Mouse (Mus musculus) CD4-positive, CD25-positive, alpha-beta regulatory T cell, adult 9 weeks (primary cell): ENCODE data around the gene Arvcf. TPM values are rescaled to one million over a fixed set of nuclear protein-coding genes. Genes with fewer than 3 reads are reported as not detected.

Source experiments
- polyA plus RNA-seq: library from polyadenylated mRNA; unstranded; fragments of 100-300 nt; shearing (Covaris generic); gene quantifications from one replicate; pipeline ENCODE4 v1.2.1, GENCODE M21; 2017

Gene Arvcf
- 1.7 TPM for polyA plus RNA-seq

DNA sequence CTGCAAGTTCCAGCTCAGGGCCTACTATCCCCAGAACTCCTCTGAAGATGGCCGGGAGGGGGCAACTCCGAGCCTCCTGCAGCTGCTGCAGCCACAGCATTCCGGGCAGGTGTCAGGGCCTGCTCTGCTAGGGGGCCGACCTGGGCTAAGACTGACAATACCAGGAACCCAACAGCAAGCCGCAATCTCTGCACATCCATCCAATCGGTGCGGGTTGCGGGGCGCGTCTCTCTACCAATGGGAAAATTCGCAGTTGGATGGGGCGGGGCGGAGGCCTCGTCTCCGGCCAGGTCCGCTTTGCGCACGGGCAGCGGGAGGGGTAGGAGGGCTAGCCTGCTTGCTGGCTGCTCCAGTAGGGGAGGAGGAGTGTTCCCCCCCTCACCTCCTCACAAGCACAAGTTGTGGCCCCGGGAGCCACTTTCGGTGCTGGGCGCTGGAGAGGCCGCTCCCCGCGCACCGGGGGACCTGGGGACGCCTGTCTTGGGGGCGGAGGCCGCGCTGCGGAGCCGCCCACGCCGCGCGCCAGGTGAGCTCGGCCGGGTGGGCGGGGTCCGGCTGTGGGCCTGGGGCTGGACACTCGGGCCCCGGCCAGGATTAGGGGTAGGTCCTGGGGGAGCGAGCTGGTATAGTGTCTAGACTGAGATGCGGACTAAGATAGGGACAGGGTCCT, at the start of gene Arvcf, which contains the start of gene Tango2:
Gene Arvcf (plus strand): TSS at position 252 of the 670 bp plus-strand sequence.
Gene Tango2 (minus strand): TSS at position 173 of the 670 bp plus-strand sequence.

DNA sequence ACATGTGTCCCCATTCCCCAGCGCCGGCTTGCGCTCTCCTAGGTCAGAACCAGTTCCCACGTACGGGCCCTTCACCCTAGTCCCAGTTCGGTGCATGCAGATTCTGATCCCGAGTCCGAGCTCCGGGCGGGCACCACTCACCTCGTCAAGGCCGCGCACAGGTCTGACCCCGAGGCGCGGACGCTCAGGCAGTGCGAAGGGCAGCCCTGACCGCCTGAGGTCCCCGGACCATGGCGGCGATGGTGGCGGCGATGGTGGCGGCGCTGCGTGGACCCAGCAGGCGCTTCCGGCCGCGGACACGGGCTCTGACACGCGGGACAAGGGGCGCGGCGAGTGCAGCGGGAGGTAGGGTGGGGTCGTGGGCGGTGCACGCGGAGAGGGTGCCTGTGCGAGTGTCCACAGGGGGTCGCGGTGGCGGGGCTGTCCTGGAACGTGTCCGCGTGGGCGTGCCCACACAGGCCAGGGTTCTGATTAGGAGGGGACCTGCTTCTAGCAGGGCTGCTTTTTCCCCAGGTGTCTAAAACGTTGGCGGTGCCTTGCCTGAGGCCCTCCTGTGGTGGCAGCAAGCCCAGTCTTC, 78.3 kb downstream of the Arvcf start, which contains the start of gene Txnrd2:
Gene Txnrd2 (plus strand): TSS at position 170 of the 577 bp plus-strand sequence.

DNA sequence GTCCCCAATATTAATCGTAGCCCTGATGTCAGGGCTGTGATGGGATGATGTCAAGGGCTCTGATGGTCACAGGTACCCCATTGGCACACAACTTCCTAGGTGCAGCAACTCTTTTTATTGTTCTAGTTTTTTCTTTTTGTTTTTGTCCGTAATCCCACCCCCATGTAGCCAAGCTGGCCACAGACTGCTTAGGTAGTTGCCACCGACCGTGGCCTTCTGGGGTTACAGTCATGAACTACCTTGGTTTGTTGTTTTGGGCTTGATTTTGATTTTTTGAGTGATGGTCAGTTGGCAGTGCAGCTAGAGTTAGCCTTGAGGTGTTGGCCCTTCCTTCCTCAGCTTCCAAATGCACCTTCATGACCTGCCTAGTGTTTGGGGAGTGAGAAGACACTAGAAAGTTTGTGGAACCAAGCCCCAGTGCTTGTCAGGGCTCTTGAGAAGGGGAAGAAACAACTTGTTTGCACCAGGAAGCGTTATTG, 78.9 kb downstream of the Arvcf start, which contains the start of gene Comt:
Gene Comt (minus strand): TSS at position 51 of the 479 bp plus-strand sequence.

Other genes starting within 250 kb of the Arvcf start
- gene Rtn4r, start 220.5 kb upstream of the Arvcf start, polyA plus RNA-seq = not detected
- gene Ccdc188, start 130.3 kb upstream of the Arvcf start, polyA plus RNA-seq = not detected
- gene Zdhhc8, start 113.0 kb upstream of the Arvcf start, polyA plus RNA-seq = 2.2 TPM
- gene Trmt2a, start 99.5 kb upstream of the Arvcf start, polyA plus RNA-seq = 120 TPM
- gene Ranbp1, start 99.5 kb upstream of the Arvcf start, polyA plus RNA-seq = 140 TPM
- 2.6 TPM for gene Gm49776, start 89.9 kb upstream of the Arvcf start, polyA plus RNA-seq
- 21.9 TPM for gene Dgcr8, start 58.9 kb upstream of the Arvcf start, polyA plus RNA-seq
- gene Tango2, start 79 bp upstream of the Arvcf start, polyA plus RNA-seq = 60.9 TPM
- gene Txnrd2, start 78.2 kb downstream of the Arvcf start, polyA plus RNA-seq = 19.6 TPM
- gene Comt, start 78.7 kb downstream of the Arvcf start, polyA plus RNA-seq = 64.5 TPM
- gene Gnb1l, start 150.5 kb downstream of the Arvcf start, polyA plus RNA-seq = 27.8 TPM
- 0.79 TPM for gene Rtl10, start 150.7 kb downstream of the Arvcf start, polyA plus RNA-seq
- not detected for gene Tbx1, start 242.5 kb downstream of the Arvcf start, polyA plus RNA-seq